Mouse (Mus musculus) kidney, adult 8-10 months (tissue): ENCODE results near the gene Hoxa9.

ENCODE experiments used
- DNase-seq, 2 experiments: peaks; one replicate each; pipeline ENCODE4 v3.0.0; 2022

Gene Hoxa9

GRCm38 (mm10) chr6:52260654-52261575 is 30.0 kb upstream of the Hoxa9 start, which contains the start of gene Hoxa13:
TSS of gene Hoxa13 (minus strand) at chr6:52260880.
- DNase-seq, result no peak

- no peak for DNase-seq
These were observed 28.9 kb upstream of the Hoxa9 start for GRCm38 (mm10) chr6:52259811-52260261.

- DNase-seq, result no peak
These were observed 28.3 kb upstream of the Hoxa9 start for GRCm38 (mm10) chr6:52259081-52259790.

DNA sequence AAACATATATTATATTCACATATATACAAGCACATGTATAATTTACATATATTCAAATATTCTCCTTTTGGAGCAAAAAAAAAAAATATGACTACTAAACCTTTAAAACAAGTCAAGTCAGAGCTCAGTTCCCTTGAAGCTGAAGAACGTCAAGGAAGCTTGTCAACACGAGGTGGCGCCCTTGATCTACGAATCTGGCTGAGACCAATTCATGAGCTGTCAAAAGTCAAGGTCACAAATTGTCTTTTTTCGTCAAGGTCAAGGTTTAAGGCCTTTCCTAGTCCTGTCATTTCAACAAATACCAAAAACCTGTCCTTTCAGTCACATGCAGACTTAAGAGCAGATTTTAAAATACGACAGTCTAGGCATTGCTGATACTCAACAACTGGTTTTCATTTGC is 26.1 kb upstream of the Hoxa9 start:
- peak; percentile 70 to 92 for DNase-seq

GRCm38 (mm10) chr6:52253511-52254500 is 22.9 kb upstream of the Hoxa9 start:
- no peak for DNase-seq

DNA sequence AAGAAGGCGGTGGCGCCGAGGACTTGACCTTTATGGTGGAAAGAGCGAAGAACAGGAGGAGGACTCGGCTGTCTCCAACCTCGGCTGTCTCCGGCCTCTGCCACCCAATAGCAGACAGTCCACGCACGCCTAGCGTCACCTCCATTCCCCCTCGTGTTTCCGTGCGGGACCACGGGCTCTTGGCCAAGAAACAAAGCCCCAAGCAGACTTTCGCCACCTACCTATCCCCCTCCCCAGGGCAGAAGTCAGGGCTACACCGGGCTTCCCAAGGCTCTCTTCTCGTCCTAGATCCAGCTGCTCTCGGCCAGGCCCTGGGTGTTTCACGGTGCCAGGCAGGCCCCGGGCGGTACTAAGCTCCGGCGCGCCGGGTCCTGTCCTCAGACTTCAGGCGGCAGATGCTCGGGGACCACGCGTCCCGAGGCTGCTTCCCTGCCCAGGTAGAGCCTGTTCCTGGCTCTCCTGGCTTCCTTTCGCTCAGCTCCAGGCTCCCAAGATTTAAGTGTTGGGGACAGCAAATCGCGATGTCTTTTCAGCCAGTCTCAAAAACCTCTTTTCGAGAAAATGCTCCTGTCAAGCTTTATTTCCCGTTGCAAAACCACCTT is 22.0 kb upstream of the Hoxa9 start:
- no peak for DNase-seq

- DNase-seq, result no peak
These were observed 21.3 kb upstream of the Hoxa9 start for GRCm38 (mm10) chr6:52252016-52252774.

DNA sequence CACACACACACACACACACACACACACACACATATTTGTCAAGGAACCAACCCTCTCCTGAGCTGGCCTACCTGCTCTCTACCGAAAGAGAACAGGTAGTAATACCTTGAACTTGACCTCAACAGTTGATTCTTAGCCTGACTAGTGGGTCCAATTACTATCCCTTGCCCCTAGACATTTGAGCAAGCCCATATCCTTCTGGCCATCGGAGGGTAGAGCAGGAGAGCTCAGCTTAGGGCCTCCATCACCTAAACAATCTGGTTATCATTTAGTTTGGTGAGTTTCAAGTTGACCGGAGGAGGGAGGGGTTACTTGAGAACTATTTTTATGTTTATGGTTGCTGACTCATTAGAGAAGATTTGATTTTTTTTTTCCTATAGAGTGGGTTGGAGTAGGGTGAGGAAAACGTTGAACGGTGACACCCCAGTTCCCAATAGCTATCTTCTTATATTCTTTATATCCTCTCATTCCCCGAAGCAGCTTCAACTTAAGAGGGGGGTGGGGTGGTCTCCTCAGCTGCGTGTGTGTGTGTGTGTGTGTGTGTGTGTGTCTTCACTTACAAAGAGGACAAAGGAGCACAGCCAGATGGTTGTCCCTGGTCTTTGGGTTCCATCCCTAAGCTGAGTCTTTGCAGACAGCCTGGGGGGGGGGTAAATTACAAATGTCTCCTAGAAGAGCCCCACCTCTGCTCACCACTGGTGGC is 20.4 kb upstream of the Hoxa9 start:
- no peak for DNase-seq

DNA sequence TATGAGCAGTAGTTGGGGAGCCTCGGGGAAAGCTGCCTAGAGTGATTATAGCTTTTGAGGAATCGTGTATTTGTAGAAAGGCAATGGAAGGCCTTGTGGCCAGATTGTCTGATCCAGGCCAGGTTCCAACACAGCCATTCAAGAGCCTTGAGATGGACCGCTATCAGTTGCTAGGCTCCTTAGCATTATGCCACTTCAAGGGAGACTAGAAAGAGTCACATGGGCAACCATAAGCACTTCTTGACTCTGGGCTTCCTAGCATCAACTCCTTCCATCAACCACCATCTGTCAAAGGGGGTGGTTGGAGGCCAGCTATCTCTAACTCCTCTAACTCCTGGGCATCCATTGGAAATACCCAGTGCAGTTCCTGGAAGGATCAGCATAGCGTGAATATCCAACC is 18.9 kb upstream of the Hoxa9 start:
- no peak for DNase-seq

DNA sequence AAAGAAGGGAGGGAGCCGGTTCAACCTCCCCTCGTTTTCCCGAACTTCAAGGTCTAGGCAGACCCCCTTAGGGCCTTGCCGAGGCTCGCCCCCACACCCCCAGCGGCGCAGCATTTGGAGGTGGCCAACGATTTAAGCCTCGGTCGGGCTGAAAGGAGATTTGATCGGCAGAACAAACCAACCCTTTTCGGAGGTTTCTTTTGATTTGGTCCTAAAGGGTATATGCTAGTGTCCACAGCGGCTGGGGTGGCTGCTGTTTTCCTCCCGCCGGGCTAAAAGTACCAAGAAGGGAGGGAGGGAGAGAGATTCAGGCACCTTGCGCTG is 18.5 kb upstream of the Hoxa9 start:
- DNase-seq, result no peak

DNA sequence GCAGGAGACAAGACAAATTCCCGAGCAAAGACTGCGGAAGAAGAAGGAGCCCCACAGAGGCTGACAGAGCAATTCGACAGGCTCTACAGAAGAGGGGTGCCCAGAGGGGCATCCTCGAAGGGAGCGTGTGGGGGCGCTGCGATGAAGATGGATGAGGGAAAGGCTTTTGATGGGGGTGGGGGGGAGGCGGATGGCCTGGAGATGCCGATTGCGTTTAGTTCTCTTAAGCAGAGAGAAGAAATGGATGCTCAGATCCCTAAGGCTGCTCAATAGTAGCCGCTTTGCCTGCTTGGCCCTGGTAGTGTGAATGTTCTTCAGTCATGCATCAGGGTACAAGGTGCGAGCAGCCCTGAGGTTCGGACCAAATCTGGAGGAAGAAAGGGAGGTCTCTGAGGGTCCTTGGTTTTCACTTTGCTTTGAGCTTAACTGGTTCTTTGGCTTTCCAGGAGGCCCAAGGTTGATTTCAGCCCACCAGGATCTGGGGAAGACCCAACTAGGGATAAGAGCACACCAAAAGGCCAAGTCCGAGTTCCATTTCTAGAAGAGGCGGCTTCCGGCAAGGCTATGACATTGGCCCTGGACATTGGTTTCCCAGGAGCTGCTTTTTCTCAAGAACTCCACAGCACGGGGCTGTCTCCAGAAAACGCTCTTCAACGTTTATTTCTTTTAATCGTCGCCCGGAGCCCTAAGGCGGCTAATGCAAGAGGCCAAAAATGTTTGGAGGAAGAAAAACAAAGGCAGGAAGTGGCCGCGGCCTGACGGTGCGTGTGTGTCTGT is 17.9 kb upstream of the Hoxa9 start:
- no peak for DNase-seq

- no peak for DNase-seq
These were observed 17.1 kb upstream of the Hoxa9 start for GRCm38 (mm10) chr6:52247766-52248637.

DNA sequence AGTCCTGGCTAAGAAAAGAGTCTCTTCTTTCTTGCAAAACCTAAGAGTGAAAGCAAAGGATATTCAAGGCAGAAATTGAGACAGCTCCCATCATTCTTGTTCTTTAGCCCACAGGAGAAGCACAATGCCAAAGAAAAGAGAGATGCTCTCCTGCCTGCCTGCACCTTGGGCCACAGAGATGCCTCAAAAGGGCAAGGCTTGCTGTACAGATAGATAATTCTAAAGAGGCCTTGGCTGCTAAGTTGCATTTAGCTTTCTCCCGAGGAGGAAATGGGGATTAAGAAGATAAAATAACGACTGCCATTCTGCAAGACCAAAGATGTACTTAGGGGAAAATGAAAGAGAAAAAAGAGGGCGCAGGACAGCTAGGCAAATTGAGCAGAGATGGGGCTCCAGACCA is 16.0 kb upstream of the Hoxa9 start:
- DNase-seq, result no peak

DNA sequence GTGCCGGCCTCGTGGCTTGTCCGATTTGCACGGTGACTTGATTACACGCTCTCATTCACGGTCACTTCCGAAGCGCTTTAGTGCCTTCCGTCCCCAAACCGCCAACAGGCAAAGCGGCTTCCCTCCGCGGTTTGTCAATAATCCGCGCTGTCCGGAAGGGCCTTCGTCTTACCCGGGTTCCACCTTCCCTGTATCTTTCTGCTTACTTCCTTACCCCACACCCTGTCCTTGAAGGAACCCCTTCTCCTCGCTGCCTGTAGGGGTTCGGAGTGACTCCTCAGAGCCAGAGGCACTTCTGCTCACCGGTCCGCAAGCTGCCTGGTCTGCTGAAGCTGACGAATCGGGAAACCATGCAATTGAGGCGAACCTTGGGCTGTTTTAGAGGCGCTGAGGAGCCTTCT is 15.5 kb upstream of the Hoxa9 start:
- DNase-seq, result no peak

- DNase-seq, result no peak
These were observed 14.9 kb upstream of the Hoxa9 start, which contains the start of gene Hoxa11 for GRCm38 (mm10) chr6:52245757-52246142. TSS of gene Hoxa11 (minus strand) at chr6:52245810.

- no peak for DNase-seq
These were observed 14.3 kb upstream of the Hoxa9 start for GRCm38 (mm10) chr6:52245040-52245756.

DNA sequence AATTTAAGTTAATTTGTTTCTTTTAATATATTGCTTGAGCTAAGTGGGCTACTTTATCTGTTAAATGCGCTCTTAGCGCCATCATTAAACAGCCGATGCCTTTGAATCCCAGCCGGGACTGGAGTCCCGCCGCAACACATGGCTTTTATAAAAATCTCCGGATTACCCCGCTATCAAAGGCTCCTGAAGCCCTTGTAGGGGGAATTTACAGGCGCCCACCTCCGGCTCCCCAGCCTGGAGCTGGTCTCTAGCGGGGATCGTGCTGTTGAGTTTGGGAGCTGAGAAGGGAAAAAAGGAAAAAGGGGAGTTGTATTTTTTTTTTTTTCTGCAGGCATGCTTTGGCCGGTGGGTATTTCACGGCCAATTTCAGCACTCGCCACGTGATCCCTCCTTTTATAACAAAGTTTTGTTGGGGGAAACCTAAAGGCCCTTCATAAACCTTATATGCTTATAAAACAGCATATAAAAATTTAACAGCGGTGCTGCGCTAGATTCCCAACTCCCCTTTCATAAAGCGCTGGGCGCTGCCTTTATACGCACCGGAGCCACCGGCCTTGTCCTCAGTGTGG is 13.7 kb upstream of the Hoxa9 start:
- DNase-seq, result no peak

GRCm38 (mm10) chr6:52243681-52244121 is 12.8 kb upstream of the Hoxa9 start:
- DNase-seq, result no peak
